Mouse (Mus musculus) stomach, postnatal 0 days (tissue): ENCODE measurements at regions not wholly inside any gene's neighbourhood (a gene's known extent, or its start where the extent isn't known, plus 50 kb on each side); places are given as distances from the start of the nearest gene placed in this dataset.

Experiments
- CTCF ChIP-seq: IDR thresholded peaks from 2 replicates; pipeline ENCODE4 v1.5.1; 2016; ENCODE audit warnings: antibody characterized with exemption, low read depth, mild to moderate bottlenecking, moderate library complexity
- EP300 ChIP-seq: optimal IDR thresholded peaks from 2 replicates; pipeline ENCODE3; 2016; ENCODE audit warnings: antibody characterized with exemption

DNA sequence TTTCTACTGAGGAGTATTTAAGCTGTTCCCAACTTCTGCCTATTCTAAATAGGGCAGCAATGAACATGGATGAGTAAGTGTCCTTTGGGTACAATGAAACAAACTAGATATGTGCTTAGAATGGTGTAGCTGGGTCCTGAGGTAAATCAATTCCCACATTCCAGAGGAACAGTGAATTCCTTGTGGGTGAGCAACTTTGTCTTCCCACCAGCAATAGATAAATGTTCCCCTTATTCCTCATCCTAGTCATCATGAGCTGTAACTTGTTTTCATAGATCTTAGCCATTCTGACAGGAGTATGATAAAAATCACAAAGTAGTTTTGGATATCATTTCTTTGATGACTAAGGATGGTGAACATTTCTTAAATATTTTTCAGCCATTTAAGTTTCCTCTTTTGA lies 387.0 kb downstream of the Kcnj3 start:
- TF ChIP-seq CTCF, result no peak
- no peak for TF ChIP-seq EP300
